Mouse (Mus musculus): ENCODE results near the gene Tm4sf19.

DNA sequence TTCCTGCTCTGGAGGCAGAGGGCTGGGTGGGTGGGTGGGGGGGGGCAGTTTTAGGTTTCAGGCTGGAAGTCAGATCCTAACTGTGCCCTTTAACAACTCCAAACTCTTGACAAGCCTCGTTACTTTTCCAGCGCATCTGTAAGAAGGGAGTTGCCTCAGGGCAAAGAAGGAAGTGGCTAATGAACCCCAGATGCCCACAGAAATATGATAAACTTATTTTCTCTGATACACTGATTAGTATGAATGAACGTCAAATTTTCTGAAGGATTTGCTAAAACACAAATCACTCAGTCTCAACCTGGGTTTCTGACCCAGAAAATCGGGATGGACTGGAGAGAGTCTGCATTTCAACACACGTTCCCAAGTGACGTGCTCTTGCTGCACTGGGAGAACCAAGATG, 6.4 kb downstream of the Tm4sf19 start:
- TF ChIP-seq CTCF (IDR thresholded peaks at IDR 0.05; ENCODE audit: low read depth) = no peak
- no peak for TF ChIP-seq EP300 (optimal IDR thresholded peaks at IDR 0.05)

Data from stomach, postnatal 0 days (tissue).